Mouse (Mus musculus) CH12.LX (cell line): ENCODE data around the gene D430019H16Rik. TPM values are rescaled to one million over a fixed set of nuclear protein-coding genes. Genes with fewer than 3 reads are reported as not detected.

Source experiments
- DNase-seq: peaks from one replicate; pipeline ENCODE4 v3.0.0-alpha.2; 2013; ENCODE audit errors: extremely low read depth
- H3K27ac ChIP-seq: 2 replicates; pipeline ENCODE4 v1.5.1; 2012; ENCODE audit warnings: low read depth, mild to moderate bottlenecking, control low read depth, moderate library complexity; ENCODE audit not compliant: insufficient read depth
- H3K27me3 ChIP-seq: replicated peaks from 2 replicates; pipeline ENCODE3; 2012; ENCODE audit warnings: inconsistent platforms
- H3K36me3 ChIP-seq, 2 experiments: replicated peaks in 1 of 2; 2 replicates each; pipeline versions ENCODE3 to v1.6.1; 2012; ENCODE audit warnings: inconsistent platforms in 1 of 2, low read length in 1 of 2, mild to moderate bottlenecking in 1 of 2, mixed read lengths in 1 of 2, moderate library complexity in 1 of 2; ENCODE audit not compliant: control insufficient read depth in 1 of 2, insufficient read depth in 1 of 2
- H3K4me1 ChIP-seq, 2 experiments: 2 replicates each; pipeline ENCODE4 v1.6.1; 2012; ENCODE audit warnings: inconsistent platforms in 1 of 2, moderate library complexity in 1 of 2; ENCODE audit not compliant: insufficient read depth in 2 of 2, control insufficient read depth in 1 of 2
- H3K4me2 ChIP-seq: 2 replicates; pipeline ENCODE4 v1.6.1; 2012; ENCODE audit warnings: low read depth, mild to moderate bottlenecking, control low read depth; ENCODE audit not compliant: poor library complexity, insufficient read depth, severe bottlenecking
- H3K4me3 ChIP-seq, 3 experiments: fragments of 150-350 bp in 1 of 3; sonication (generic) in 1 of 3; replicated peaks in 1 of 3; 2 replicates each; pipeline versions ENCODE3 to v1.5.1; 2011 to 2012; ENCODE audit warnings: low read depth in 2 of 3, low read length in 2 of 3, mild to moderate bottlenecking in 2 of 3, moderate library complexity in 2 of 3, control low read depth in 1 of 3, improper control_type of control experiment in 1 of 3, inconsistent platforms in 1 of 3, mixed read lengths in 1 of 3; ENCODE audit not compliant: poor library complexity in 1 of 3
- H3K79me2 ChIP-seq: replicated peaks from 2 replicates; pipeline ENCODE4 v1.6.1; 2012; ENCODE audit warnings: mild to moderate bottlenecking, moderate library complexity; ENCODE audit not compliant: control insufficient read depth, poor library complexity, insufficient read depth, severe bottlenecking; ENCODE audit errors: extremely low read depth
- H3K9ac ChIP-seq: 2 replicates; pipeline ENCODE4 v1.6.1; 2012; ENCODE audit warnings: low read depth, mild to moderate bottlenecking, control low read depth, moderate library complexity; ENCODE audit not compliant: insufficient read depth
- H3K9me3 ChIP-seq: replicated peaks from 2 replicates; pipeline ENCODE3; 2012; ENCODE audit warnings: low read length, inconsistent platforms, mixed read lengths
- BHLHE40 ChIP-seq: IDR thresholded peaks from 2 replicates; pipeline ENCODE4 v1.6.1; 2011; ENCODE audit warnings: mild to moderate bottlenecking, low read depth, low read length, improper control_type of control experiment
- CHD2 ChIP-seq: IDR thresholded peaks from 2 replicates; pipeline ENCODE4 v1.6.1; 2011; ENCODE audit warnings: low read length, improper control_type of control experiment
- CTCF ChIP-seq, 2 experiments: IDR thresholded peaks in 1 of 2; conservative IDR thresholded peaks in 1 of 2; 2 replicates each; pipeline ENCODE4 v1.5.1; 2011 to 2012; ENCODE audit warnings: low read depth in 2 of 2, low read length in 2 of 2, improper control_type of control experiment in 1 of 2, inconsistent platforms in 1 of 2, mild to moderate bottlenecking in 1 of 2, moderate library complexity in 1 of 2
- ELF1 ChIP-seq: IDR thresholded peaks from 2 replicates; pipeline ENCODE4 v1.6.1; 2014; ENCODE audit warnings: low read depth, mild to moderate bottlenecking, inconsistent platforms, low read length, improper control_type of control experiment
- EP300 ChIP-seq: IDR thresholded peaks from 2 replicates; pipeline ENCODE4 v1.6.1; 2011; ENCODE audit warnings: low read length, improper control_type of control experiment
- ETS1 ChIP-seq: conservative IDR thresholded peaks from 2 replicates; pipeline ENCODE4 v1.6.1; 2012; ENCODE audit warnings: low read depth, mild to moderate bottlenecking, inconsistent platforms, low read length, improper control_type of control experiment, moderate library complexity
- IRF4 ChIP-seq: IDR thresholded peaks from 2 replicates; pipeline ENCODE4 v1.6.1; 2014; ENCODE audit warnings: low read depth, mild to moderate bottlenecking, inconsistent platforms, low read length, improper control_type of control experiment
- KAT2A ChIP-seq: IDR thresholded peaks from 2 replicates; pipeline ENCODE4 v1.6.1; 2012; ENCODE audit warnings: low read length, improper control_type of control experiment, inconsistent platforms; ENCODE audit not compliant: insufficient replicate concordance
- MAFK ChIP-seq: IDR thresholded peaks from 2 replicates; pipeline ENCODE4 v1.6.1; 2011; ENCODE audit warnings: low read length, improper control_type of control experiment; ENCODE audit not compliant: insufficient replicate concordance
- MAX ChIP-seq: IDR thresholded peaks from 2 replicates; pipeline ENCODE4 v1.6.1; 2011; ENCODE audit warnings: low read length, improper control_type of control experiment
- MEF2A ChIP-seq: IDR thresholded peaks from 2 replicates; pipeline ENCODE4 v1.6.1; 2014; ENCODE audit warnings: low read depth, mild to moderate bottlenecking, inconsistent platforms, low read length, improper control_type of control experiment, borderline replicate concordance
- MYC ChIP-seq: IDR thresholded peaks from 2 replicates; pipeline ENCODE4 v1.6.1; 2011; ENCODE audit warnings: low read depth, mild to moderate bottlenecking, improper control_type of control experiment, low read length
- NELFE ChIP-seq: IDR thresholded peaks from 2 replicates; pipeline ENCODE4 v1.6.1; 2011; ENCODE audit warnings: low read depth, low read length, improper control_type of control experiment
- NRF1 ChIP-seq: IDR thresholded peaks from 2 replicates; pipeline ENCODE4 v1.6.1; 2014; ENCODE audit warnings: low read depth, mild to moderate bottlenecking, inconsistent platforms, low read length, improper control_type of control experiment, moderate library complexity
- PAX5 ChIP-seq: IDR thresholded peaks from 2 replicates; pipeline ENCODE4 v1.6.1; 2012; ENCODE audit warnings: low read length, inconsistent platforms, mixed read lengths
- RAD21 ChIP-seq: IDR thresholded peaks from 2 replicates; pipeline ENCODE4 v1.6.1; 2011; ENCODE audit warnings: low read depth, mild to moderate bottlenecking, low read length, improper control_type of control experiment, moderate library complexity
- RCOR1 ChIP-seq: conservative IDR thresholded peaks from 2 replicates; pipeline ENCODE4 v1.6.1; 2012; ENCODE audit warnings: low read depth, mild to moderate bottlenecking, inconsistent platforms, low read length, improper control_type of control experiment
- SMC3 ChIP-seq: IDR thresholded peaks from 2 replicates; pipeline ENCODE4 v1.6.1; 2011; ENCODE audit warnings: low read depth, low read length, improper control_type of control experiment
- USF2 ChIP-seq: conservative IDR thresholded peaks from 2 replicates; pipeline ENCODE4 v1.6.1; 2011; ENCODE audit warnings: low read depth, low read length, improper control_type of control experiment
- ZC3H11A ChIP-seq: IDR thresholded peaks from 2 replicates; pipeline ENCODE4 v1.6.1; 2012; ENCODE audit warnings: low read depth, mild to moderate bottlenecking, inconsistent platforms, low read length, improper control_type of control experiment
- ZNF384 ChIP-seq: IDR thresholded peaks from 2 replicates; pipeline ENCODE4 v1.6.1; 2012; ENCODE audit warnings: low read depth, low read length, improper control_type of control experiment, inconsistent platforms
- dilution Hi-C: fragments of 300-500 bp; cut with MboI; formaldehyde crosslinking; loops from 2 replicates; pipeline ENCODE4 v1.14.3; 2020; ENCODE audit warnings: low sequenced_read_pairs; ENCODE audit not compliant: extremely low pct_unique_long_range_greater_than_20kb, extremely low pct_ligation_motif_present
- in situ Hi-C: fragments of 300-500 bp; cut with MboI; formaldehyde crosslinking; loops from 3 replicates; pipeline ENCODE4 v1.14.3; 2019; ENCODE audit warnings: low sequenced_read_pairs, low pct_ligation_motif_present, low pct_unique_long_range_greater_than_20kb, mixed read lengths
- polyA plus RNA-seq: library from polyadenylated mRNA; unstranded; fragments of >175 nt; gene quantifications from 2 replicates; pipeline ENCODE4 v1.2.1, GENCODE M21; 2012; ENCODE audit warnings: low read depth; ENCODE audit not compliant: insufficient read length
- total RNA-seq, 2 experiments: library from RNA; depleted of rRNA; stranded (reverse); fragments of 300-350 nt in 1 of 2; fragments of >200 nt in 1 of 2; gene quantifications; 2 replicates each; pipeline ENCODE4 v1.2.3; 2012 to 2014

The D430019H16Rik gene
- total and polyA plus RNA-seq, 3 experiments = 0.42 to 0.96 (median 0.91) TPM

DNA sequence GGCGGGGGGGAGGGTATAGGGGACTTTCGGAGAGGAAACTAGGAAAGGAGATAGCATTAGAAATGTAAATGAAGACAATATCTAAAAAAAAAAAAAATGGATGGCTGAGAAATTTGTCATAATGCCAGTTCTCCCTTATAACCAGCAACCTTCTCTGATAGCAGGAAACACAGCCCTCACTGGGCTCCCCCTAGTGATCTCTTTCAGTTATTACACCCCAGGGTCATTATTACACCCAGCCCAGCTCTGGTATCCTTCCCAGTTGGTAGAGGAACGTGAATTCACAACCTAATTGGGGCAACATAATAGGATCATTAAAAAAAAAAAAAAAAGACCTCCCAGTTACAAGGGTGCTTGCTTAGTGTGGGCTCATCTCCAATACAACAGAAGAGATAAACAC, 29.8 kb downstream of the D430019H16Rik start:
- Histone ChIP-seq H3K9me3 (no peaks in the 10 kb centered on the region), H3K4me3 (no peak overlapping the region), H3K36me3 (peaks cover 0 to 4% of the 10 kb centered on the region in 2 experiments), H3K79me2 (no peaks in the 10 kb centered on the region), H3K9ac (no peak overlapping the region), H3K27ac (no peak overlapping the region)
- TF ChIP-seq RCOR1 (no peak), PAX5 (no peak), RAD21 (peak; percentile 62), CTCF (conservative IDR thresholded peaks at IDR 0.05 in 1 of 2, IDR thresholded peaks at IDR 0.05 in 1 of 2; ENCODE audit: low read depth in 2 of 2, low read length in 2 of 2) (peak; percentile 61 to 83), SMC3 (peak; percentile 61), BHLHE40 (no peak), ZC3H11A (no peak)
- TF ChIP-seq, all 38 proteins: peak for 3
- in situ Hi-C loops = no loop called here
- no peak overlapping the region for H3K4me2 ChIP-seq
- peaks cover 0 to 5% of the 10 kb centered on the region in 2 experiments; a peak in 2 of 4 replicates for H3K4me1 ChIP-seq
- DNase-seq = peak; percentile 67
- dilution Hi-C loops = no loop called here
- H3K27me3 ChIP-seq = no peaks in the 10 kb centered on the region

DNA sequence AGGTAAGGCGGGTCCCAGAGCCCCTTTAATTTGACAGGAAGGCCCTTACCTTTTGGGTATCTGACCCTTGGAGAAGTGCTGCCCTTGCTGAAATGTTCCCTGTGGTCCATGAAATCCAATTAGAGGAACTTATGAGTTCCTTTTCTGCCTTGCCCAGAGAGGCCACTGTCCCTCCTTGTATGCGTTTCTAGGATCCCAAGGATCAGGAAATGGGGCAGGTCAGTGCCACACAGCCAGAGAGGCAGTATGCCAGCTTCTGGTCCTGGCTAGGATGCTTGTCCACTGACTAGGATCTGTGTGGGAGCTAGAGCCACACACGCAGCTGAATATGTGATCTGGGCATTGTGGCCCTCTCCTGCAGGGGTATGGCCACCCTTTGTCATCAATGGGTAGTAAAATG, 36.6 kb downstream of the D430019H16Rik start:
- H3K9me3 ChIP-seq = no peaks in the 10 kb centered on the region
- H3K4me1 ChIP-seq = no peaks in the 10 kb centered on the region
- in situ Hi-C loops = loop anchor here (5.0 to 10.0 kb wide), 2 partner anchors 58 to 235 kb away; no protein-coding TSS in a partner anchor
- dilution Hi-C loops = no loop called here
- no peak overlapping the region for H3K27ac ChIP-seq
- peaks cover 0 to 8% of the 10 kb centered on the region in 2 experiments for H3K36me3 ChIP-seq
- no peaks in the 10 kb centered on the region for H3K79me2 ChIP-seq
- no peak overlapping the region for H3K4me3 ChIP-seq
- no peak for TF ChIP-seq EP300
- no peak for TF ChIP-seq ZNF384
- no peak for TF ChIP-seq MAX
- no peak for TF ChIP-seq NELFE
- no peak for TF ChIP-seq RAD21
- no peak for TF ChIP-seq MAFK
- no peak for TF ChIP-seq ZC3H11A
- no peak for TF ChIP-seq MYC
- TF ChIP-seq MEF2A = no peak
- no peak for TF ChIP-seq KAT2A
- no peak for TF ChIP-seq ETS1
- no peak for TF ChIP-seq ELF1
- TF ChIP-seq RCOR1 = no peak
- no peak for TF ChIP-seq CHD2
- TF ChIP-seq IRF4 = no peak
- no peak for TF ChIP-seq USF2
- TF ChIP-seq NRF1 = no peak
- H3K9ac ChIP-seq = no peak overlapping the region
- peaks cover 9% of the 10 kb centered on the region for H3K27me3 ChIP-seq
- no peak for DNase-seq
- no peak overlapping the region for H3K4me2 ChIP-seq
